Mouse (Mus musculus): ENCODE data around the gene Abhd12b. TPM values are rescaled to one million over a fixed set of nuclear protein-coding genes. Genes with fewer than 3 reads are reported as not detected.

Abhd12b gene
- polyA plus RNA-seq, 1 experiment: not detected

GRCm38 (mm10) chr12:70111117-70111366 lies 42.9 kb upstream of the Abhd12b start:
- WGBS: 1% methylated on average over 16 of the region's 16 CpGs

GRCm38 (mm10) chr12:70111367-70112089 lies 42.4 kb upstream of the Abhd12b start:
- WGBS: under 1% methylated on average over 99 of the region's 101 CpGs
- Histone ChIP-seq H3K4me1 (ENCODE audit: control insufficient read depth, insufficient read depth, low read length) (peaks cover 2% of the 10 kb centered on the region; the same call in 1 of the 2 replicates), H3K27me3 (ENCODE audit: control insufficient read depth, insufficient read depth, low read length) (no peaks in the 10 kb centered on the region), H3K27ac (ENCODE audit: insufficient read depth, low read length) (no peak overlapping the region), H3K4me3 (replicated peaks; ENCODE audit: insufficient read depth, low read depth, low read length) (peak overlapping the region; percentile 74)
- no peak for TF ChIP-seq POLR2A (IDR thresholded peaks at IDR 0.05; ENCODE audit: borderline replicate concordance, insufficient read depth, low read length)
- TF ChIP-seq CTCF (IDR thresholded peaks at IDR 0.05; ENCODE audit: borderline replicate concordance, insufficient read depth, low read depth, low read length): no peak
- DNase-seq: peak; percentile 68 to 69

More at GRCm38 (mm10) chr12:70111117-70111366, 42.9 kb upstream of the Abhd12b start:
- H3K27ac ChIP-seq (ENCODE audit: insufficient read depth, low read length): no peak overlapping the region
- peaks cover 2% of the 10 kb centered on the region; the same call in 1 of the 2 replicates for H3K4me1 ChIP-seq (ENCODE audit: control insufficient read depth, insufficient read depth, low read length)
- TF ChIP-seq POLR2A (IDR thresholded peaks at IDR 0.05; ENCODE audit: borderline replicate concordance, insufficient read depth, low read length): no peak
- TF ChIP-seq CTCF (IDR thresholded peaks at IDR 0.05; ENCODE audit: borderline replicate concordance, insufficient read depth, low read depth, low read length): no peak
- H3K4me3 ChIP-seq (replicated peaks; ENCODE audit: insufficient read depth, low read depth, low read length): peak overlapping the region; percentile 74
- no peaks in the 10 kb centered on the region for H3K27me3 ChIP-seq (ENCODE audit: control insufficient read depth, insufficient read depth, low read length)
- DNase-seq: no peak

DNA sequence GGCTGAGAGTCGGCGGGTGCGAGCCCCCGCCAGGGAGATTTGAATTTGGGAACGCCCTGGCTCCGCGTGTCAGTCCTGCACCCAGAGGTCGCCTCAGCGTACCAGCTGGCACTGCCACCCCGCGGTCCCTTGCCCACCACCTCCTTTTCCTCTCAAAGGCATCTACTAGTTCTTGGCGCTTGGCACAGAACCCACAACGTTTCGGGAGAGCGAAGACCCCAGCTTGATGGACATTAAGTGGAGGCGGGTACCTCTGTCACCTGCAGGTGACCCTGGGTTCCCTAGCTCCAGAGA lies 41.9 kb upstream of the Abhd12b start:
- no peak for DNase-seq
- TF ChIP-seq POLR2A (IDR thresholded peaks at IDR 0.05; ENCODE audit: borderline replicate concordance, insufficient read depth, low read length) (no peak), CTCF (IDR thresholded peaks at IDR 0.05; ENCODE audit: borderline replicate concordance, insufficient read depth, low read depth, low read length) (no peak)
- 5% methylated on average over 16 of the region's 16 CpGs for WGBS
- peak overlapping the region; percentile 74 for H3K4me3 ChIP-seq (replicated peaks; ENCODE audit: insufficient read depth, low read depth, low read length)
- peaks cover 2% of the 10 kb centered on the region; the same call in 1 of the 2 replicates for H3K4me1 ChIP-seq (ENCODE audit: control insufficient read depth, insufficient read depth, low read length)
- no peak overlapping the region for H3K27ac ChIP-seq (ENCODE audit: insufficient read depth, low read length)
- H3K27me3 ChIP-seq (ENCODE audit: control insufficient read depth, insufficient read depth, low read length): no peaks in the 10 kb centered on the region

- WGBS: 90% methylated on average over 11 of the region's 11 CpGs
- no peak within 1 kb of the TSS for H3K4me3 ChIP-seq (replicated peaks; ENCODE audit: insufficient read depth, low read depth, low read length)
- TF ChIP-seq CTCF (IDR thresholded peaks at IDR 0.05; ENCODE audit: borderline replicate concordance, insufficient read depth, low read depth, low read length) (no peak), POLR2A (IDR thresholded peaks at IDR 0.05; ENCODE audit: borderline replicate concordance, insufficient read depth, low read length) (no peak)
- H3K4me1 ChIP-seq (ENCODE audit: control insufficient read depth, insufficient read depth, low read length): peaks cover 2% of the 10 kb centered on the region; the same call in 1 of the 2 replicates
- DNase-seq: no peak
- H3K27ac ChIP-seq (ENCODE audit: insufficient read depth, low read length): no peak within 1 kb of the TSS
- no peaks in the 10 kb centered on the region for H3K27me3 ChIP-seq (ENCODE audit: control insufficient read depth, insufficient read depth, low read length)
Observed at GRCm38 (mm10) chr12:70113351-70113750, 40.6 kb upstream of the Abhd12b start, which contains the start of gene Nin. Gene Nin (minus strand): TSS chr12:70113717.

- H3K27ac ChIP-seq (ENCODE audit: insufficient read depth, low read length): no peak overlapping the region
- DNase-seq: no peak
- WGBS: 93% methylated on average over 10 of the region's 10 CpGs
- H3K4me1 ChIP-seq (ENCODE audit: control insufficient read depth, insufficient read depth, low read length): peaks cover 5% of the 10 kb centered on the region; the same call in 1 of the 2 replicates
- TF ChIP-seq POLR2A (IDR thresholded peaks at IDR 0.05; ENCODE audit: borderline replicate concordance, insufficient read depth, low read length): no peak
- no peak for TF ChIP-seq CTCF (IDR thresholded peaks at IDR 0.05; ENCODE audit: borderline replicate concordance, insufficient read depth, low read depth, low read length)
- no peak overlapping the region for H3K4me3 ChIP-seq (replicated peaks; ENCODE audit: insufficient read depth, low read depth, low read length)
- H3K27me3 ChIP-seq (ENCODE audit: control insufficient read depth, insufficient read depth, low read length): no peaks in the 10 kb centered on the region
Observed at GRCm38 (mm10) chr12:70117146-70117545, 36.8 kb upstream of the Abhd12b start.

DNA sequence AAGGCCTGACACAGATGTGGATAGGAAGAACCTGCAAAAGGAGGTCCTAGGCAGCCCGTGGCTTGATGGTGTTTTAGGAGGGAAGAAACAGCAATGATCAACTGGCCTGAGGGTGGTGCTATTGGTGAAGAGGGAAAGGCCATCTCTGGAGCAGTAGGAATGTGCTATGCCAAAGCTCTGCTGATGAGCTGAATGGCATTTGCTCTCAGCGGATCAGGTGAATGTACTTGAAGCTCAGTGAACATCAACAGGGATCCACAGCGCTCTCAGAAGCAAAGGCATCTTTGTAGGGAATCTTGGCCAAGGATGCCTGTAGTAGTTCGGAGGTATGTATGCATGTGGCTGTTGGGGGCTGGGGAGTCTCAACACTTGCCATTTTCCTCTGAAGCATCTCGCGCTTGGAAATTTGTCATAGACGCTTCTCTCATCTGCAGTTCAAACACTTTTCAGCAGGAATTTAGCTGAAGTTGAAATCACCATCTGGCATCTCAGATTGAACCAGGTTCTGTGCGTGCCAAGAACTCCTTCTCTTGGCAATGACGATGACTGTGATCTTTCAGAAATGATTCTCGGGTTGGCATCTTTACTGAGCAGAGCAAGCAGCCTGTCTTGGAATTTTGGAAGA lies 35.1 kb upstream of the Abhd12b start:
- DNase-seq: peak; percentile 56 to 81
- WGBS: 8% methylated on average over 10 of the region's 10 CpGs
- no peaks in the 10 kb centered on the region for H3K27me3 ChIP-seq (ENCODE audit: control insufficient read depth, insufficient read depth, low read length)
- peak overlapping the region; percentile 5 for H3K4me3 ChIP-seq (replicated peaks; ENCODE audit: insufficient read depth, low read depth, low read length)
- TF ChIP-seq CTCF (IDR thresholded peaks at IDR 0.05; ENCODE audit: borderline replicate concordance, insufficient read depth, low read depth, low read length) (peak; percentile 50; the same call in 1 of the 2 replicates), POLR2A (IDR thresholded peaks at IDR 0.05; ENCODE audit: borderline replicate concordance, insufficient read depth, low read length) (no peak)
- H3K27ac ChIP-seq (ENCODE audit: insufficient read depth, low read length): no peak overlapping the region
- H3K4me1 ChIP-seq (ENCODE audit: control insufficient read depth, insufficient read depth, low read length): peaks cover 5% of the 10 kb centered on the region; the same call in 1 of the 2 replicates

DNA sequence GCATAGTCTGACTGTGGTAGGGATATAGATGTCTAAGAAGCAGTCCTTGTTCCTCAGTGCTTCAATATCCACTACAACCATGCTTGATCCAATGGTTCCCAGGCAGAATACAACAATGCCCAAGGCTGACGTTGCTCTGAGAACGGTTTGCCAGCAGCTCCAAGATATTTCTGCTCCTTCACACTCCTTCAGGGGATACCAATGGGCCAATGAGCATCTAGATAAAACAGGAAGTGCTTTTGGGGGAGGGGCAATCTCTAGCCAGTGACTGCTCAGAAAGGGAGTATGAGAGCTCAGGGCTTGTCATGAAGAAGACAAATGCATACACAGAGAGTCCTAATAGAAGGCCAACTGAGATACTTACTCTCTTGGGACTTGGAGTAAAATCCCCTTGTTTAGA lies 34.4 kb upstream of the Abhd12b start:
- DNase-seq: no peak
- WGBS: 28% methylated on average over 2 of the region's 2 CpGs
- no peak overlapping the region for H3K4me3 ChIP-seq (replicated peaks; ENCODE audit: insufficient read depth, low read depth, low read length)
- TF ChIP-seq CTCF (IDR thresholded peaks at IDR 0.05; ENCODE audit: borderline replicate concordance, insufficient read depth, low read depth, low read length) (no peak), POLR2A (IDR thresholded peaks at IDR 0.05; ENCODE audit: borderline replicate concordance, insufficient read depth, low read length) (no peak)
- no peaks in the 10 kb centered on the region for H3K27me3 ChIP-seq (ENCODE audit: control insufficient read depth, insufficient read depth, low read length)
- H3K27ac ChIP-seq (ENCODE audit: insufficient read depth, low read length): no peak overlapping the region
- H3K4me1 ChIP-seq (ENCODE audit: control insufficient read depth, insufficient read depth, low read length): peaks cover 5% of the 10 kb centered on the region; the same call in 1 of the 2 replicates

- Histone ChIP-seq H3K27ac (ENCODE audit: insufficient read depth, low read length) (no peak overlapping the region), H3K4me1 (ENCODE audit: control insufficient read depth, insufficient read depth, low read length) (no peaks in the 10 kb centered on the region), H3K27me3 (ENCODE audit: control insufficient read depth, insufficient read depth, low read length) (no peaks in the 10 kb centered on the region), H3K4me3 (replicated peaks; ENCODE audit: insufficient read depth, low read depth, low read length) (no peak overlapping the region)
- no peak for TF ChIP-seq CTCF (IDR thresholded peaks at IDR 0.05; ENCODE audit: borderline replicate concordance, insufficient read depth, low read depth, low read length)
- TF ChIP-seq POLR2A (IDR thresholded peaks at IDR 0.05; ENCODE audit: borderline replicate concordance, insufficient read depth, low read length): no peak
- no peak for DNase-seq
- WGBS: 95% methylated on average over 4 of the region's 4 CpGs
Observed at GRCm38 (mm10) chr12:70126626-70127025, 27.3 kb upstream of the Abhd12b start.
